Mouse (Mus musculus) intestine, embryonic 15.5 days (tissue): Measurements from ENCODE around the gene Dusp1. TPM values are rescaled to one million over a fixed set of nuclear protein-coding genes. Genes with fewer than 3 reads are reported as not detected.

ENCODE experiments used
- ATAC-seq: fragments of 200-750 bp; cut with Nextera tagmentation; 2 replicates; pipeline ENCODE4 v1.8.0; 2017; ENCODE audit warnings: moderate TSS enrichment, moderate library complexity
- H3K27ac ChIP-seq: fragments of 300-500 bp; sonication (generic); 2 replicates; pipeline ENCODE4 v1.5.1; 2015; ENCODE audit warnings: mild to moderate bottlenecking, inconsistent platforms
- H3K27me3 ChIP-seq: fragments of 300-500 bp; sonication (generic); replicated peaks from 2 replicates; pipeline ENCODE4 v1.6.1; 2015; ENCODE audit warnings: inconsistent platforms
- H3K36me3 ChIP-seq: fragments of 300-500 bp; sonication (generic); 2 replicates; pipeline ENCODE4 v1.6.1; 2015; ENCODE audit warnings: inconsistent platforms
- H3K4me1 ChIP-seq: fragments of 300-500 bp; sonication (generic); replicated peaks from 2 replicates; pipeline ENCODE4 v1.6.1; 2015; ENCODE audit warnings: inconsistent platforms
- H3K4me2 ChIP-seq: fragments of 300-500 bp; sonication (generic); replicated peaks from 2 replicates; pipeline ENCODE4 v1.6.1; 2015; ENCODE audit warnings: mild to moderate bottlenecking, inconsistent platforms
- H3K4me3 ChIP-seq: fragments of 300-500 bp; sonication (generic); replicated peaks from 2 replicates; pipeline ENCODE4 v1.5.1; 2015; ENCODE audit warnings: inconsistent platforms
- H3K9ac ChIP-seq: fragments of 300-500 bp; sonication (generic); 2 replicates; pipeline ENCODE4 v1.6.1; 2015; ENCODE audit warnings: inconsistent platforms
- H3K9me3 ChIP-seq: fragments of 300-500 bp; sonication (generic); 2 replicates; pipeline ENCODE4 v1.6.1; 2016; ENCODE audit warnings: inconsistent platforms
- WGBS: fragments of 180-500 bp; shearing (Covaris S2); methylation state at CpG from one replicate; pipeline ENCODE4 v1.1.7; 2015; 5-methylcytosine and 5-hydroxymethylcytosine counted together
- polyA plus RNA-seq: library from polyadenylated mRNA; unstranded; fragments of >200 nt; fragmentation: Nextera tagmentation; extraction: Ambion mirVana; gene quantifications from 2 replicates; pipeline ENCODE4 v1.2.1, GENCODE M21; 2015

The Dusp1 gene
- polyA plus RNA-seq, 1 experiment from 2014 or later: 15.1 TPM

- Histone ChIP-seq H3K36me3 (no peaks in the 10 kb centered on the region), H3K27me3 (no peaks in the 10 kb centered on the region), H3K4me2 (no peak overlapping the region), H3K4me3 (no peak overlapping the region), H3K27ac (no peak overlapping the region), H3K9ac (no peak overlapping the region), H3K9me3 (no peaks in the 10 kb centered on the region), H3K4me1 (peaks cover 34% of the 10 kb centered on the region)
- WGBS: 89% methylated on average over 9 of the region's 9 CpGs
- ATAC-seq: no peak
These were observed 21.1 kb upstream of the Dusp1 start for GRCm38 (mm10) chr17:26583056-26583455.

GRCm38 (mm10) chr17:26582297-26582696 is 20.4 kb upstream of the Dusp1 start:
- Histone ChIP-seq H3K36me3 (no peaks in the 10 kb centered on the region), H3K4me2 (no peak overlapping the region), H3K27me3 (no peaks in the 10 kb centered on the region), H3K9me3 (no peaks in the 10 kb centered on the region), H3K4me1 (peaks cover 35% of the 10 kb centered on the region), H3K4me3 (no peak overlapping the region), H3K9ac (no peak overlapping the region), H3K27ac (0 out of 2 replicates have a peak overlapping the region, but pooled peaks have one; percentile 34)
- 88% methylated on average over 5 of the region's 5 CpGs for WGBS
- ATAC-seq: no peak

- H3K27me3 ChIP-seq: no peaks in the 10 kb centered on the region
- H3K4me3 ChIP-seq: no peak overlapping the region
- no peak overlapping the region for H3K4me2 ChIP-seq
- H3K36me3 ChIP-seq: no peaks in the 10 kb centered on the region
- no peaks in the 10 kb centered on the region for H3K9me3 ChIP-seq
- H3K9ac ChIP-seq: no peak overlapping the region
- H3K4me1 ChIP-seq: peaks cover 47% of the 10 kb centered on the region
- no peak overlapping the region for H3K27ac ChIP-seq
- ATAC-seq: no peak
- whole genome bisulfite sequencing: 93% methylated on average over 3 of the region's 3 CpGs
These were observed 19.0 kb upstream of the Dusp1 start for GRCm38 (mm10) chr17:26580873-26581401.

- Histone ChIP-seq H3K9ac (no peak overlapping the region), H3K9me3 (no peaks in the 10 kb centered on the region), H3K27me3 (no peaks in the 10 kb centered on the region), H3K4me1 (peaks cover 37% of the 10 kb centered on the region), H3K36me3 (no peaks in the 10 kb centered on the region), H3K4me3 (no peak overlapping the region), H3K4me2 (no peak overlapping the region), H3K27ac (no peak overlapping the region)
- 80% methylated on average over 6 of the region's 6 CpGs for WGBS
- ATAC-seq: no peak
These were observed 17.5 kb upstream of the Dusp1 start for GRCm38 (mm10) chr17:26579396-26579795.

- 92% methylated on average over 11 of the region's 11 CpGs for WGBS
- H3K9ac ChIP-seq: no peak overlapping the region
- no peak for ATAC-seq
- no peak overlapping the region for H3K27ac ChIP-seq
- no peaks in the 10 kb centered on the region for H3K27me3 ChIP-seq
- no peaks in the 10 kb centered on the region for H3K36me3 ChIP-seq
- H3K9me3 ChIP-seq: no peaks in the 10 kb centered on the region
- H3K4me2 ChIP-seq: no peak overlapping the region
- no peak overlapping the region for H3K4me3 ChIP-seq
- H3K4me1 ChIP-seq: peaks cover 31% of the 10 kb centered on the region
These were observed 16.8 kb upstream of the Dusp1 start for GRCm38 (mm10) chr17:26578771-26579170.

GRCm38 (mm10) chr17:26578162-26578561 is 16.2 kb upstream of the Dusp1 start:
- no peak overlapping the region for H3K4me3 ChIP-seq
- H3K27ac ChIP-seq: no peak overlapping the region
- ATAC-seq: no peak
- H3K9ac ChIP-seq: no peak overlapping the region
- no peak overlapping the region for H3K4me2 ChIP-seq
- peaks cover 25% of the 10 kb centered on the region for H3K4me1 ChIP-seq
- no peaks in the 10 kb centered on the region for H3K36me3 ChIP-seq
- 77% methylated on average over 7 of the region's 7 CpGs for WGBS
- no peaks in the 10 kb centered on the region for H3K27me3 ChIP-seq
- H3K9me3 ChIP-seq: no peaks in the 10 kb centered on the region

- H3K9ac ChIP-seq: no peak overlapping the region
- no peaks in the 10 kb centered on the region for H3K9me3 ChIP-seq
- H3K4me2 ChIP-seq: no peak overlapping the region
- no peak overlapping the region for H3K27ac ChIP-seq
- no peaks in the 10 kb centered on the region for H3K36me3 ChIP-seq
- no peak for ATAC-seq
- H3K4me1 ChIP-seq: peaks cover 17% of the 10 kb centered on the region; the same call in 1 of the 2 replicates
- H3K27me3 ChIP-seq: no peaks in the 10 kb centered on the region
- 75% methylated on average over 11 of the region's 11 CpGs for WGBS
- no peak overlapping the region for H3K4me3 ChIP-seq
These were observed 15.4 kb upstream of the Dusp1 start for GRCm38 (mm10) chr17:26577309-26577708.

- Histone ChIP-seq H3K27me3 (no peaks in the 10 kb centered on the region), H3K4me1 (peaks cover 13% of the 10 kb centered on the region; the same call in 1 of the 2 replicates), H3K36me3 (no peaks in the 10 kb centered on the region), H3K9ac (no peak overlapping the region), H3K4me2 (no peak overlapping the region), H3K9me3 (no peaks in the 10 kb centered on the region), H3K4me3 (no peak overlapping the region), H3K27ac (no peak overlapping the region)
- WGBS: 76% methylated on average over 7 of the region's 7 CpGs
- ATAC-seq: no peak
These were observed 14.9 kb upstream of the Dusp1 start for GRCm38 (mm10) chr17:26576833-26577232.

- H3K9ac ChIP-seq: no peak overlapping the region
- no peak overlapping the region for H3K4me2 ChIP-seq
- no peaks in the 10 kb centered on the region for H3K9me3 ChIP-seq
- no peak for ATAC-seq
- H3K27ac ChIP-seq: no peak overlapping the region
- peaks cover 17% of the 10 kb centered on the region for H3K4me1 ChIP-seq
- no peak overlapping the region for H3K4me3 ChIP-seq
- WGBS: 88% methylated on average over 12 of the region's 12 CpGs
- no peaks in the 10 kb centered on the region for H3K27me3 ChIP-seq
- H3K36me3 ChIP-seq: no peaks in the 10 kb centered on the region
These were observed 14.1 kb upstream of the Dusp1 start for GRCm38 (mm10) chr17:26575786-26576690.

GRCm38 (mm10) chr17:26574701-26575100 is 12.8 kb upstream of the Dusp1 start:
- Histone ChIP-seq H3K9ac (no peak overlapping the region), H3K4me1 (peaks cover 25% of the 10 kb centered on the region), H3K9me3 (no peaks in the 10 kb centered on the region), H3K4me3 (no peak overlapping the region), H3K4me2 (no peak overlapping the region), H3K27me3 (no peaks in the 10 kb centered on the region), H3K36me3 (no peaks in the 10 kb centered on the region), H3K27ac (no peak overlapping the region)
- WGBS: 86% methylated on average over 5 of the region's 5 CpGs
- ATAC-seq: no peak

- 79% methylated on average over 11 of the region's 11 CpGs for WGBS
- Histone ChIP-seq H3K9me3 (no peaks in the 10 kb centered on the region), H3K27ac (no peak overlapping the region), H3K9ac (no peak overlapping the region), H3K36me3 (no peaks in the 10 kb centered on the region), H3K4me1 (peaks cover 25% of the 10 kb centered on the region), H3K27me3 (no peaks in the 10 kb centered on the region), H3K4me3 (no peak overlapping the region), H3K4me2 (no peak overlapping the region)
- no peak for ATAC-seq
These were observed 12.2 kb upstream of the Dusp1 start for GRCm38 (mm10) chr17:26574118-26574517.

- H3K4me1 ChIP-seq: peaks cover 26% of the 10 kb centered on the region
- H3K4me2 ChIP-seq: no peak overlapping the region
- WGBS: 87% methylated on average over 11 of the region's 11 CpGs
- H3K27me3 ChIP-seq: no peaks in the 10 kb centered on the region
- H3K9me3 ChIP-seq: no peaks in the 10 kb centered on the region
- no peak for ATAC-seq
- no peak overlapping the region for H3K9ac ChIP-seq
- no peak overlapping the region for H3K4me3 ChIP-seq
- peaks cover 6% of the 10 kb centered on the region for H3K36me3 ChIP-seq
- H3K27ac ChIP-seq: no peak overlapping the region
These were observed 10.3 kb upstream of the Dusp1 start for GRCm38 (mm10) chr17:26572265-26572664.

- H3K4me3 ChIP-seq: no peak overlapping the region
- no peak overlapping the region for H3K4me2 ChIP-seq
- no peak for ATAC-seq
- no peak overlapping the region for H3K9ac ChIP-seq
- H3K27me3 ChIP-seq: no peaks in the 10 kb centered on the region
- no peaks in the 10 kb centered on the region for H3K9me3 ChIP-seq
- H3K36me3 ChIP-seq: peaks cover 6% of the 10 kb centered on the region
- WGBS: 85% methylated on average over 3 of the region's 3 CpGs
- H3K27ac ChIP-seq: no peak overlapping the region
- H3K4me1 ChIP-seq: peaks cover 18% of the 10 kb centered on the region
These were observed 9.4 kb upstream of the Dusp1 start for GRCm38 (mm10) chr17:26571377-26571776.
